Mouse (Mus musculus) G1E (cell line): ENCODE measurements at regions not wholly inside any gene's neighbourhood (a gene's known extent, or its start where the extent isn't known, plus 50 kb on each side); places are given as distances from the start of the nearest gene placed in this dataset.

Source experiments
- CTCF ChIP-seq: IDR thresholded peaks from 2 replicates; pipeline ENCODE4 v1.5.1; 2012; ENCODE audit warnings: low read depth, low read length, inconsistent platforms, mixed read lengths
- GATA1 ChIP-seq: IDR thresholded peaks from 2 replicates; pipeline ENCODE4 v1.6.1; 2012; ENCODE audit warnings: borderline replicate concordance, low read length, inconsistent platforms, mixed read lengths
- TAL1 ChIP-seq: conservative IDR thresholded peaks from 2 replicates; pipeline ENCODE4 v1.6.1; 2012; ENCODE audit warnings: low read depth, low read length, inconsistent platforms, mixed read lengths

GRCm38 (mm10) chr1:69277428-69277827 is 169.6 kb upstream of the Erbb4 start:
- no peak for TF ChIP-seq GATA1
- TF ChIP-seq CTCF = no peak
- no peak for TF ChIP-seq TAL1
